Mouse (Mus musculus): ENCODE measurements around the gene Col4a3bp. TPM values are rescaled to one million over a fixed set of nuclear protein-coding genes. Genes with fewer than 3 reads are reported as not detected.

Gene Col4a3bp
- polyA plus RNA-seq, 1 experiment from 2014 or later, result 6.8 TPM

GRCm38 (mm10) chr13:96673817-96674216 is 131.4 kb downstream of the Col4a3bp start:
- WGBS, result 74% methylated on average over 7 of the region's 7 CpGs
- no peak overlapping the region for H3K9ac ChIP-seq (ENCODE audit: low read depth, low read length)

GRCm38 (mm10) chr13:96675756-96676155 is 133.3 kb downstream of the Col4a3bp start:
- 83% methylated on average over 6 of the region's 6 CpGs for WGBS
- Histone ChIP-seq H3K9me3 (ENCODE audit: control insufficient read depth) (no peaks in the 10 kb centered on the region), H3K36me3 (ENCODE audit: control insufficient read depth, insufficient read depth) (no peaks in the 10 kb centered on the region), H3K9ac (ENCODE audit: low read depth, low read length) (no peak overlapping the region), H3K27me3 (replicated peaks; ENCODE audit: control insufficient read depth, insufficient read depth, low read length) (no peaks in the 10 kb centered on the region), H3K27ac (ENCODE audit: low read depth, low read length) (no peak overlapping the region), H3K4me2 (replicated peaks; ENCODE audit: low read depth) (no peak overlapping the region), H3K4me1 (replicated peaks; ENCODE audit: control insufficient read depth, insufficient read depth, low read length) (no peaks in the 10 kb centered on the region), H3K4me3 (ENCODE audit: low read depth, low read length) (no peak overlapping the region)
- ATAC-seq, result no peak
- TF ChIP-seq CTCF (IDR thresholded peaks at IDR 0.05; ENCODE audit: low read depth), result no peak

More at GRCm38 (mm10) chr13:96673817-96674216, 131.4 kb downstream of the Col4a3bp start:
- no peaks in the 10 kb centered on the region for H3K4me1 ChIP-seq (replicated peaks; ENCODE audit: control insufficient read depth, insufficient read depth, low read length)
- no peak for TF ChIP-seq CTCF (IDR thresholded peaks at IDR 0.05; ENCODE audit: low read depth)
- H3K27ac ChIP-seq (ENCODE audit: low read depth, low read length), result no peak overlapping the region
- H3K27me3 ChIP-seq (replicated peaks; ENCODE audit: control insufficient read depth, insufficient read depth, low read length), result no peaks in the 10 kb centered on the region
- no peaks in the 10 kb centered on the region for H3K36me3 ChIP-seq (ENCODE audit: control insufficient read depth, insufficient read depth)
- H3K4me2 ChIP-seq (replicated peaks; ENCODE audit: low read depth), result no peak overlapping the region
- H3K9me3 ChIP-seq (ENCODE audit: control insufficient read depth), result no peaks in the 10 kb centered on the region
- no peak overlapping the region for H3K4me3 ChIP-seq (ENCODE audit: low read depth, low read length)
- no peak for ATAC-seq

GRCm38 (mm10) chr13:96677071-96677470 is 134.7 kb downstream of the Col4a3bp start:
- H3K27ac ChIP-seq (ENCODE audit: low read depth, low read length), result no peak overlapping the region
- no peaks in the 10 kb centered on the region for H3K36me3 ChIP-seq (ENCODE audit: control insufficient read depth, insufficient read depth)
- 71% methylated on average over 1 of the region's 1 CpGs for WGBS
- no peak overlapping the region for H3K4me2 ChIP-seq (replicated peaks; ENCODE audit: low read depth)
- H3K4me1 ChIP-seq (replicated peaks; ENCODE audit: control insufficient read depth, insufficient read depth, low read length), result no peaks in the 10 kb centered on the region
- no peaks in the 10 kb centered on the region for H3K27me3 ChIP-seq (replicated peaks; ENCODE audit: control insufficient read depth, insufficient read depth, low read length)
- H3K4me3 ChIP-seq (ENCODE audit: low read depth, low read length), result no peak overlapping the region
- ATAC-seq, result no peak
- TF ChIP-seq CTCF (IDR thresholded peaks at IDR 0.05; ENCODE audit: low read depth), result no peak
- no peaks in the 10 kb centered on the region for H3K9me3 ChIP-seq (ENCODE audit: control insufficient read depth)
- no peak overlapping the region for H3K9ac ChIP-seq (ENCODE audit: low read depth, low read length)

GRCm38 (mm10) chr13:96678616-96679015 is 136.2 kb downstream of the Col4a3bp start:
- WGBS, result 69% methylated on average over 6 of the region's 6 CpGs
- no peaks in the 10 kb centered on the region for H3K9me3 ChIP-seq (ENCODE audit: control insufficient read depth)
- TF ChIP-seq CTCF (IDR thresholded peaks at IDR 0.05; ENCODE audit: low read depth), result no peak
- H3K27me3 ChIP-seq (replicated peaks; ENCODE audit: control insufficient read depth, insufficient read depth, low read length), result no peaks in the 10 kb centered on the region
- no peak overlapping the region for H3K4me3 ChIP-seq (ENCODE audit: low read depth, low read length)
- no peak for ATAC-seq
- H3K9ac ChIP-seq (ENCODE audit: low read depth, low read length), result no peak overlapping the region
- H3K27ac ChIP-seq (ENCODE audit: low read depth, low read length), result no peak overlapping the region
- no peaks in the 10 kb centered on the region for H3K4me1 ChIP-seq (replicated peaks; ENCODE audit: control insufficient read depth, insufficient read depth, low read length)
- H3K4me2 ChIP-seq (replicated peaks; ENCODE audit: low read depth), result no peak overlapping the region
- no peaks in the 10 kb centered on the region for H3K36me3 ChIP-seq (ENCODE audit: control insufficient read depth, insufficient read depth)

DNA sequence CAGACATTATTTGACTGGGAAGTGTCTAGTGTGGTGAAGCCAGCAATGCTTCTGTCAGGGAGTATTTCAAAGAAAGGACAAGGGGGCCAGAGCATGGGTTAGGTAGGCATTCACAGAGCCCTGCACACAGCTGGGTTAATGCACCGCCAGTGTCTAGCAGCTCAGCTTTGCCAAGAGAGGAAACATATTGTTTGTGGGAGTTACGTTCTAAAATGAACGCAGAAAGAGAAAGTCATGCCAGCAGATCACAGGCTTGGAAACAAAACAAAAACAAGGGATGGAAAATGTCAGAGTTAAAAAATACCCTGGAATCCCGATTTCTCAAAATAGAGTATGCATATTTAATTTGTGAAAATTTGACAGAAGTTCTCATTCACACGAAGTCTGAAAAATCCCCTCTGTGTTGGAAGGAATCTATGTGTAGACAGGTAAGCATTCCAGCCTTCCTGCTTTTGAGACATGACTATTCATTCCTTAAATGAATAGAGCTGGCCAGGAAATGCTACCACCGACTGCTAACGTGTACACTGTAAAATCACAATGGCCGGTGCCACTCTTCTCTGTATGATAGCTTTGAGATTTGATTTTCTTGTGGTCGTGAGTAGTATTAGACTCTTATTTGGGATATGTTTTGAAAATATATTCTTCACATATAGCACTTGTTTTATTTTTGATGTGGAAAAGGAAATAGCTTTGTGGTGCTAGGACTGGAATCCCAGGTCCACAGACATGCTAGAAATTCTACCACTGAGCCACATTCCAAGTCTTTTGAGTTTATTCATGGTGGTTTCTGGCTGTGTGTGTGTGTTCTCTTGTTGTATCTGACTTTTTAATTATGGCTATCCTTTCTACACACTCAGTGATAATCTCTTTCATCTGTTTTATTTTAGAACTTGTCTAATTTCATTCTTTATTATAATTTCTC is 138.0 kb downstream of the Col4a3bp start:
- ATAC-seq, result no peak
- H3K4me2 ChIP-seq (replicated peaks; ENCODE audit: low read depth), result no peak overlapping the region
- no peaks in the 10 kb centered on the region for H3K9me3 ChIP-seq (ENCODE audit: control insufficient read depth)
- no peak for TF ChIP-seq CTCF (IDR thresholded peaks at IDR 0.05; ENCODE audit: low read depth)
- no peaks in the 10 kb centered on the region for H3K27me3 ChIP-seq (replicated peaks; ENCODE audit: control insufficient read depth, insufficient read depth, low read length)
- H3K27ac ChIP-seq (ENCODE audit: low read depth, low read length), result no peak overlapping the region
- WGBS, result 77% methylated on average over 9 of the region's 9 CpGs
- H3K4me1 ChIP-seq (replicated peaks; ENCODE audit: control insufficient read depth, insufficient read depth, low read length), result no peaks in the 10 kb centered on the region
- H3K4me3 ChIP-seq (ENCODE audit: low read depth, low read length), result no peak overlapping the region
- no peak overlapping the region for H3K9ac ChIP-seq (ENCODE audit: low read depth, low read length)
- no peaks in the 10 kb centered on the region for H3K36me3 ChIP-seq (ENCODE audit: control insufficient read depth, insufficient read depth)

DNA sequence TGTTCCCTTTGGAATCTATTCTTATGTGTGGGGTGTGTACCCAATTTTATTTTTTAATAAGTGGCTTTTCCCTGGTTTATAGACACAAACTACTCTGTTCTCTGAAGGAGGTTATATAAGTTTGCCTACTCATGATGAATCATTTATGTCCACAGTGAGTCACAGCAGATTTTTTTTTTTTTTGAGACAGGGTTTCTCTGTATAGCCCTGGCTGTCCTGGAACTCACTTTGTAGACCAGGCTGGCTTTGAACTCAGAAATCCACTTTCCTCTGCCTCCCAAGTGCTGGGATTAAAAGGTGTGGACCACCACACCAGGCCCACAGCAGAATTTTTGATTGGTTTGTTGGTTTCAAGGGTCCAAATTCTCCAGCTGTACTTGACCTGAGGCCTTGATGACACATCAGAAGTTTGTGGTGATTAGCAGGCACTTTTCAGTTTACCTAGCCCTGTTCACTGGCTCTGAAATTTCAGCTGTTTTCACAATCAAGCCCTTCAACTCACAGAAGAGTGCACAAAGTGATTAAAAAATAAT is 138.7 kb downstream of the Col4a3bp start:
- no peak for ATAC-seq
- Histone ChIP-seq H3K9ac (ENCODE audit: low read depth, low read length) (no peak overlapping the region), H3K27me3 (replicated peaks; ENCODE audit: control insufficient read depth, insufficient read depth, low read length) (no peaks in the 10 kb centered on the region), H3K36me3 (ENCODE audit: control insufficient read depth, insufficient read depth) (no peaks in the 10 kb centered on the region), H3K4me2 (replicated peaks; ENCODE audit: low read depth) (no peak overlapping the region), H3K9me3 (ENCODE audit: control insufficient read depth) (no peaks in the 10 kb centered on the region), H3K4me1 (replicated peaks; ENCODE audit: control insufficient read depth, insufficient read depth, low read length) (no peaks in the 10 kb centered on the region), H3K27ac (ENCODE audit: low read depth, low read length) (no peak overlapping the region), H3K4me3 (ENCODE audit: low read depth, low read length) (no peak overlapping the region)
- no peak for TF ChIP-seq CTCF (IDR thresholded peaks at IDR 0.05; ENCODE audit: low read depth)
